Mouse (Mus musculus): ENCODE measurements around the gene Bicd2.

GRCm38 (mm10) chr13:49400139-49400538, 58.8 kb downstream of the Bicd2 start:
- no peak for TF ChIP-seq CTCF (IDR thresholded peaks at IDR 0.05; ENCODE audit: low read depth, low read length)
- TF ChIP-seq POLR2A (IDR thresholded peaks at IDR 0.05; ENCODE audit: borderline replicate concordance, low read depth, low read length), result no peak

Data from bone marrow macrophage, adult 2 months (primary cell).